Mouse (Mus musculus) lung, postnatal 0 days (tissue): ENCODE measurements around the gene Pappa.

Experiments
- CTCF ChIP-seq: IDR thresholded peaks from 2 replicates; pipeline ENCODE4 v1.5.1; 2016; ENCODE audit warnings: antibody characterized with exemption, mild to moderate bottlenecking
- EP300 ChIP-seq: IDR thresholded peaks from 2 replicates; pipeline ENCODE4 v1.6.1; 2016; ENCODE audit warnings: antibody characterized with exemption, mild to moderate bottlenecking, control low read depth

GRCm38 (mm10) chr4:65124369-65125151, 586 bp downstream of the Pappa start:
- TF ChIP-seq CTCF (no peak), EP300 (no peak)
